Mouse (Mus musculus): ENCODE results near the gene Tuba3a. TPM values are rescaled to one million over a fixed set of nuclear protein-coding genes. Genes with fewer than 3 reads are reported as not detected.
"Not testable (repeated sequence)": the region's sequence is repeated elsewhere in the genome, so short reads cannot be mapped to it uniquely, and the experiment has no call there.

The Tuba3a gene
- total RNA-seq, 2 experiments from 2014 or later: not detected

GRCm38 (mm10) chr6:125271455-125272227 lies 14.2 kb downstream of the Tuba3a start:
- peak; percentile 94 to 97 for DNase-seq
- intact Hi-C loops (cut with DNase I): loop anchor here (1.0 to 5.0 kb wide), 5 partner anchors 39 to 331 kb away; partner anchors contain the start of genes Iffo1 and Tapbpl

GRCm38 (mm10) chr6:125268799-125269198 lies 17.0 kb downstream of the Tuba3a start:
- intact Hi-C loops (cut with DNase I): no loop called here
- no peak for DNase-seq

GRCm38 (mm10) chr6:125267469-125267868 lies 18.4 kb downstream of the Tuba3a start:
- DNase-seq: no peak
- intact Hi-C loops (cut with DNase I): no loop called here

GRCm38 (mm10) chr6:125266600-125266999 lies 19.2 kb downstream of the Tuba3a start:
- intact Hi-C loops (cut with DNase I); DNase-seq: not testable (repeated sequence)

- no peak for DNase-seq
- intact Hi-C loops (cut with DNase I): no loop called here
Measured at GRCm38 (mm10) chr6:125266091-125266490, 19.8 kb downstream of the Tuba3a start.

- DNase-seq: no peak
- intact Hi-C loops (cut with DNase I): no loop called here
Measured at GRCm38 (mm10) chr6:125265239-125265638, 20.6 kb downstream of the Tuba3a start.

- intact Hi-C loops (cut with DNase I): no loop called here
- no peak for DNase-seq
Measured at GRCm38 (mm10) chr6:125264219-125264618, 21.6 kb downstream of the Tuba3a start.

GRCm38 (mm10) chr6:125260006-125260555 lies 25.8 kb downstream of the Tuba3a start:
- intact Hi-C loops (cut with DNase I): no loop called here
- no peak for DNase-seq

- intact Hi-C loops (cut with DNase I): no loop called here
- peak; percentile 50 to 51 for DNase-seq
Measured at GRCm38 (mm10) chr6:125256222-125256966, 29.4 kb downstream of the Tuba3a start.

- intact Hi-C loops (cut with DNase I): no loop called here
- DNase-seq: no peak
Measured at GRCm38 (mm10) chr6:125255516-125256044, 30.3 kb downstream of the Tuba3a start.

- intact Hi-C loops (cut with DNase I): no loop called here
- no peak for DNase-seq
Measured at GRCm38 (mm10) chr6:125253863-125254715, 31.8 kb downstream of the Tuba3a start.

- intact Hi-C loops (cut with DNase I): no loop called here
- DNase-seq: no peak
Measured at GRCm38 (mm10) chr6:125252711-125253110, 33.1 kb downstream of the Tuba3a start.

GRCm38 (mm10) chr6:125252285-125252684 lies 33.6 kb downstream of the Tuba3a start:
- no peak for DNase-seq
- intact Hi-C loops (cut with DNase I): no loop called here

GRCm38 (mm10) chr6:125244551-125244950 lies 41.3 kb downstream of the Tuba3a start:
- intact Hi-C loops (cut with DNase I): no loop called here

GRCm38 (mm10) chr6:125241566-125241965 lies 44.3 kb downstream of the Tuba3a start:
- intact Hi-C loops (cut with DNase I): no loop called here
- DNase-seq: no peak

More at GRCm38 (mm10) chr6:125244551-125244950, 41.3 kb downstream of the Tuba3a start:
- no peak for DNase-seq

- no peak for DNase-seq
- intact Hi-C loops (cut with DNase I): no loop called here
Measured at GRCm38 (mm10) chr6:125240617-125241016, 45.2 kb downstream of the Tuba3a start.

- DNase-seq: no peak
- intact Hi-C loops (cut with DNase I): no loop called here
Measured at GRCm38 (mm10) chr6:125239547-125239946, 46.3 kb downstream of the Tuba3a start.

- no peak for DNase-seq
Measured at GRCm38 (mm10) chr6:125238396-125238795, 47.4 kb downstream of the Tuba3a start.

GRCm38 (mm10) chr6:125237421-125237820 lies 48.4 kb downstream of the Tuba3a start:
- DNase-seq: no peak
- intact Hi-C loops (cut with DNase I): no loop called here

More at GRCm38 (mm10) chr6:125238396-125238795, 47.4 kb downstream of the Tuba3a start:
- intact Hi-C loops (cut with DNase I): no loop called here

- intact Hi-C loops (cut with DNase I): no loop called here
- no peak for DNase-seq
Measured at GRCm38 (mm10) chr6:125236782-125237181, 49.1 kb downstream of the Tuba3a start, which contains the start of gene Cd27. Gene Cd27, minus strand, starts transcription at chr6:125237010.

All from heart, postnatal 10 days (tissue).